Mouse (Mus musculus) kidney, postnatal 0 days (tissue): ENCODE results near the gene 2810006K23Rik. TPM values are rescaled to one million over a fixed set of nuclear protein-coding genes. Genes with fewer than 3 reads are reported as not detected.

Experiments
- ATAC-seq: fragments of 200-750 bp; cut with Nextera tagmentation; replicated peaks from 2 replicates; pipeline ENCODE4 v1.8.0; 2017; ENCODE audit warnings: low read depth, moderate number of reproducible peaks, moderate TSS enrichment, moderate library complexity; ENCODE audit not compliant: low FRiP score
- DNase-seq: peaks from one replicate; pipeline ENCODE4 v3.0.0-alpha.2; 2016; ENCODE audit warnings: low spot score
- H3K27ac ChIP-seq: fragments of 300-500 bp; sonication (generic); 2 replicates; pipeline ENCODE4 v1.5.1; 2014; ENCODE audit warnings: mild to moderate bottlenecking
- H3K27me3 ChIP-seq: fragments of 300-500 bp; sonication (generic); 2 replicates; pipeline ENCODE4 v1.6.1; 2014; ENCODE audit warnings: low read length, mixed read lengths; ENCODE audit not compliant: insufficient read depth
- H3K36me3 ChIP-seq: fragments of 300-500 bp; sonication (generic); 2 replicates; pipeline ENCODE4 v1.6.1; 2014; ENCODE audit warnings: low read length, mixed read lengths; ENCODE audit not compliant: insufficient read depth
- H3K4me1 ChIP-seq: fragments of 300-500 bp; sonication (generic); replicated peaks from 2 replicates; pipeline ENCODE4 v1.6.1; 2014; ENCODE audit warnings: antibody characterized with exemption, low read length, mixed read lengths; ENCODE audit not compliant: insufficient read depth
- H3K4me2 ChIP-seq: fragments of 300-500 bp; sonication (generic); 2 replicates; pipeline ENCODE4 v1.6.1; 2014; ENCODE audit warnings: mild to moderate bottlenecking, low read length, moderate library complexity, mixed read lengths
- H3K4me3 ChIP-seq: fragments of 300-500 bp; sonication (generic); replicated peaks from 2 replicates; pipeline ENCODE4 v1.5.1; 2014; ENCODE audit warnings: low read depth, low read length
- H3K9ac ChIP-seq: fragments of 300-500 bp; sonication (generic); 2 replicates; pipeline ENCODE4 v1.6.1; 2014; ENCODE audit warnings: low read depth, low read length
- H3K9me3 ChIP-seq: fragments of 300-500 bp; sonication (generic); replicated peaks from 2 replicates; pipeline ENCODE4 v1.6.1; 2016; ENCODE audit warnings: low read length, inconsistent platforms, mixed read lengths
- CTCF ChIP-seq: IDR thresholded peaks from 2 replicates; pipeline ENCODE4 v1.5.1; 2016; ENCODE audit warnings: antibody characterized with exemption, low read depth, mild to moderate bottlenecking, moderate library complexity
- WGBS: fragments of 180-500 bp; shearing (Covaris S2); extraction: QIAGEN DNeasy Blood & Tissue Kit; methylation state at CpG from one replicate; pipeline ENCODE4 v1.1.7; 2014; 5-methylcytosine and 5-hydroxymethylcytosine counted together
- polyA plus RNA-seq: library from polyadenylated mRNA; unstranded; fragments of >200 nt; fragmentation: Nextera tagmentation; extraction: Ambion mirVana; gene quantifications from 2 replicates; pipeline ENCODE4 v1.2.1, GENCODE M21; 2015

The 2810006K23Rik gene
- polyA plus RNA-seq, 1 experiment from 2014 or later = 12.0 TPM

GRCm38 (mm10) chr5:124365754-124366153 lies 37.9 kb downstream of the 2810006K23Rik start:
- Histone ChIP-seq H3K9ac (no peak overlapping the region), H3K9me3 (no peaks in the 10 kb centered on the region), H3K4me1 (0 out of 2 replicates have a peak, but pooled peaks cover 3% of the 10 kb centered on the region), H3K27ac (no peak overlapping the region), H3K36me3 (peaks cover 12% of the 10 kb centered on the region; the same call in 1 of the 2 replicates), H3K4me3 (no peak overlapping the region), H3K27me3 (no peaks in the 10 kb centered on the region), H3K4me2 (no peak overlapping the region)
- no peak for DNase-seq
- 73% methylated on average over 2 of the region's 2 CpGs for WGBS
- TF ChIP-seq CTCF = no peak
- no peak for ATAC-seq

- DNase-seq (peak; percentile 37), ATAC-seq (0 out of 2 replicates have a peak, but pooled peaks have one; percentile 21)
- TF ChIP-seq CTCF = no peak
- H3K27me3 ChIP-seq = no peaks in the 10 kb centered on the region
- H3K4me1 ChIP-seq = 0 out of 2 replicates have a peak, but pooled peaks cover 3% of the 10 kb centered on the region
- 59% methylated on average over 3 of the region's 3 CpGs for WGBS
- H3K36me3 ChIP-seq = peaks cover 22% of the 10 kb centered on the region
- no peak overlapping the region for H3K4me3 ChIP-seq
- H3K4me2 ChIP-seq = no peak overlapping the region
- no peak overlapping the region for H3K9ac ChIP-seq
- no peaks in the 10 kb centered on the region for H3K9me3 ChIP-seq
- H3K27ac ChIP-seq = no peak overlapping the region
Measured at GRCm38 (mm10) chr5:124366721-124367120, 38.8 kb downstream of the 2810006K23Rik start.

DNA sequence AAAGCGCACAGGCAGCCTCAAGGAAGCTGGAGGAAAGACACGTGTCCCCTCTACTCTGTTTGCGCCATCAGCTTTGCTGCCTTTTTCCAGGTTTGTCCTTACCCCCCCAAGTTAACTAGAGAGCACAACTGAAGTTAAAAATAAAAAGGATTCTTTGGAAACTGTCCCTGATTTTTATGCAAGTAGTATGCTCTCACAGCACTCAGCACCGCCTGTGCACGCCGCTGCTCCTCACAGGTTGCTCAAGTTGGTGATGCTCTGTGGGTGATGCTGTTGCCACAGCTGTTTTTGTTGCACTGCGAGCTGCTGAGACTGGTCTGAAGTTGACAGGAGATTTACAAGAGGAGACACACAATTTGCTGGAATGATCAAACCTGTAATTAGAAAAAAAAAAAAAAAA lies 46.4 kb downstream of the 2810006K23Rik start:
- Histone ChIP-seq H3K9ac (no peak overlapping the region), H3K9me3 (no peaks in the 10 kb centered on the region), H3K36me3 (peaks cover 83% of the 10 kb centered on the region), H3K4me3 (no peak overlapping the region), H3K4me1 (no peaks in the 10 kb centered on the region), H3K4me2 (no peak overlapping the region), H3K27ac (no peak overlapping the region), H3K27me3 (no peaks in the 10 kb centered on the region)
- no peak for TF ChIP-seq CTCF
- ATAC-seq = no peak
- WGBS = 94% methylated on average over 7 of the region's 7 CpGs
- DNase-seq = no peak

DNA sequence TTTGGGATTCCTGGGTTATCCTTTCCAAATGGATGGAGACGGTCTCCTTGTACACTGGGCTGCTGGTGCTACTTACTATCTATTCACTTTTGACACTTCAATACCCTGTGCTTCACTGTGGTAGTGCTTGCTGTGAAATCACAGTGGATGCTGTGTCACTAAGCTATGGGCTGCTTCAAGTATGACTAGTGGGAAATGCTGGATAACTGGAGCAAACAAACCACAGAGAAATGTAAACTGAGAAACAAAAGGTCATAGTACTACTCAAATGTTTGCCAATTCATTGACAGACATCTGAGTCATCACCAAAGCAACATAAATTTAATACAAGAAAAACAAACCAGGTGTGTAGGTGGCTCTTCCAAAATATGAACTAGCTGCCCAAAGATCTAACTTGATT lies 48.5 kb downstream of the 2810006K23Rik start:
- DNase-seq (no peak), ATAC-seq (no peak)
- peaks cover 78% of the 10 kb centered on the region for H3K36me3 ChIP-seq
- 100% methylated on average over 1 of the region's 1 CpGs for WGBS
- no peak overlapping the region for H3K9ac ChIP-seq
- no peaks in the 10 kb centered on the region for H3K4me1 ChIP-seq
- no peaks in the 10 kb centered on the region for H3K27me3 ChIP-seq
- H3K27ac ChIP-seq = no peak overlapping the region
- H3K9me3 ChIP-seq = no peaks in the 10 kb centered on the region
- no peak overlapping the region for H3K4me2 ChIP-seq
- no peak for TF ChIP-seq CTCF
- H3K4me3 ChIP-seq = no peak overlapping the region

DNA sequence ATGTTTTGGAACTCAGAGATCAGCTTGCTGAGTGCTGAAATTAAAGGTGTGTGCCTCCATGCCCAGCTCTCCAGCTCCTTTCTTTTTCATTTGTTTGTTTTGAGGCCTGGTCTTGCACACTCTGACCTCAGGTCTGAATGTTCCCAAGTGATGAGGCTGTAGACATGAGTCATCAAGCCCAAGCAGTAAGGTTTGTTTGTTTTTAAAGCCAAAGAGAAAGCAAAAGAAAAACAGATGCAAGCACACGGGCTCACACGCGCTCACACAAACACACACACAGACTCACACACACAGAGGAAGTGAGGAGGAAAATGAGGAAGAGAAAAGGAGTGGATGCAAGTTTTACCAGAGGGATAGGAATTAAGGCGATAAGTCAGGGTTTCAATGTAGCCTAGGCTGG lies 49.3 kb downstream of the 2810006K23Rik start:
- 81% methylated on average over 4 of the region's 4 CpGs for WGBS
- ATAC-seq (no peak), DNase-seq (no peak)
- Histone ChIP-seq H3K4me1 (no peaks in the 10 kb centered on the region), H3K9ac (no peak overlapping the region), H3K9me3 (no peaks in the 10 kb centered on the region), H3K4me2 (no peak overlapping the region), H3K27ac (no peak overlapping the region), H3K27me3 (no peaks in the 10 kb centered on the region), H3K36me3 (peaks cover 78% of the 10 kb centered on the region), H3K4me3 (no peak overlapping the region)
- no peak for TF ChIP-seq CTCF

- Histone ChIP-seq H3K9ac (no peak overlapping the region), H3K27ac (no peak overlapping the region), H3K4me1 (no peaks in the 10 kb centered on the region), H3K4me2 (no peak overlapping the region), H3K4me3 (no peak overlapping the region), H3K36me3 (peaks cover 77% of the 10 kb centered on the region), H3K9me3 (no peaks in the 10 kb centered on the region), H3K27me3 (no peaks in the 10 kb centered on the region)
- ATAC-seq = no peak
- no peak for DNase-seq
- TF ChIP-seq CTCF = no peak
- WGBS = 92% methylated on average over 1 of the region's 1 CpGs
Measured at GRCm38 (mm10) chr5:124380121-124380520, 52.2 kb downstream of the 2810006K23Rik start.

- Histone ChIP-seq H3K4me2 (no peak overlapping the region), H3K27me3 (no peaks in the 10 kb centered on the region), H3K27ac (no peak overlapping the region), H3K36me3 (peaks cover 73% of the 10 kb centered on the region), H3K9me3 (no peaks in the 10 kb centered on the region), H3K4me1 (no peaks in the 10 kb centered on the region), H3K4me3 (no peak overlapping the region), H3K9ac (no peak overlapping the region)
- no peak for ATAC-seq
- peak; percentile 46 for DNase-seq
- WGBS = 69% methylated on average over 5 of the region's 5 CpGs
- TF ChIP-seq CTCF = peak; percentile 60; the same call in 1 of the 2 replicates
Measured at GRCm38 (mm10) chr5:124387932-124388331, 60.0 kb downstream of the 2810006K23Rik start.

Other genes with a start within 250 kb of the 2810006K23Rik start
- gene Abcb9, start 232.3 kb upstream of the 2810006K23Rik start, polyA plus RNA-seq = 3.3 TPM in 2 replicates
- 30.3 and 31.6 TPM in 2 replicates for gene Ogfod2, start 215.8 kb upstream of the 2810006K23Rik start, polyA plus RNA-seq
- gene Arl6ip4, start 212.0 kb upstream of the 2810006K23Rik start, polyA plus RNA-seq = 103 TPM in 2 replicates
- 3.0 and 3.1 TPM in 2 replicates for gene Pitpnm2, start 78.3 kb upstream of the 2810006K23Rik start, polyA plus RNA-seq
- 5.2 and 6.0 TPM in 2 replicates for gene Mphosph9, start 117 bp upstream of the 2810006K23Rik start, polyA plus RNA-seq
- gene Cdk2ap1, start 35.0 kb downstream of the 2810006K23Rik start, polyA plus RNA-seq = 57.7 and 131 TPM in 2 replicates
- 56.2 and 70.6 TPM in 2 replicates for gene Sbno1, start 97.9 kb downstream of the 2810006K23Rik start, polyA plus RNA-seq
- 32.8 and 47.5 TPM in 2 replicates for gene Kmt5a, start 111.8 kb downstream of the 2810006K23Rik start, polyA plus RNA-seq
- gene Rilpl2, start 150.3 kb downstream of the 2810006K23Rik start, polyA plus RNA-seq = 41.9 and 44.7 TPM in 2 replicates
- 17.1 and 21.3 TPM in 2 replicates for gene Snrnp35, start 155.0 kb downstream of the 2810006K23Rik start, polyA plus RNA-seq
- gene Rilpl1, start 203.3 kb downstream of the 2810006K23Rik start, polyA plus RNA-seq = 24.2 and 27.2 TPM in 2 replicates
- 561 and 572 TPM in 2 replicates for gene Tmed2, start 212.6 kb downstream of the 2810006K23Rik start, polyA plus RNA-seq
- gene Ddx55, start 224.8 kb downstream of the 2810006K23Rik start, polyA plus RNA-seq = 7.5 and 8.3 TPM in 2 replicates